Mouse (Mus musculus): ENCODE results near the gene Rhox10.

- TF ChIP-seq GATA1 (IDR thresholded peaks at IDR 0.05; ENCODE audit: low read length), result no peak
- TF ChIP-seq TAL1 (IDR thresholded peaks at IDR 0.05; ENCODE audit: low read length), result no peak
Measured at GRCm38 (mm10) chrX:38084226-38084625, 18.0 kb downstream of the Rhox10 start.
